ENCODE assay signal across 8 mouse cellular contexts in the genomic region with DNA sequence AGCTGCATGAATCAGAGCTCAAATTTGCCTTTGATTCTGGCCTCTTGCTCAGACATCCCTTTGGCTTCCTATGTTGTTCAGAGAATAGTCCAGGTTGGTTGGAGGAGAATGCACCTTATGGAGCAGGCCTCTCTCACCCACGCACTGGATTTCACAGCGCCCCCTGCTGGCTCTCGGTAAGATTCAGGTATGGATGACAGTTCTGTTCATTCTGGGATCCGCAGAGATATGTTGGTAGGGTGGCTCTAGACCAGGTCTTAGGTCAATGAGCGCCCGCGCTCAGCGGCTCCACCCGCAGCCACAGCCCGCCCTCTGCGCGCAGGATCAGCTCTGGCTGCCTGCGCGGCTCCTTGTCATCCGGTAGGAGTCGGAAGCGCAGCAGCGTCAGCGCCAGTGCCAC. TPM values are rescaled to one million over a fixed set of nuclear protein-coding genes. Genes with fewer than 3 reads are reported as not detected.
DNase-seq lines count a peak whose midpoint lies in the region; ATAC-seq lines count a peak whose summit lies in the region.

No protein-coding gene starts in this region.

- H3K4me3 ChIP-seq in forebrain, embryonic 15.5 days = peak overlapping the region; percentile 11; the same call in 1 of the 2 replicates
- H3K4me3 ChIP-seq in intestine, embryonic 15.5 days (replicated peaks) = no peak overlapping the region
- H3K4me3 ChIP-seq in liver, embryonic 11.5 days (ENCODE audit: low read depth, low read length) = no peak overlapping the region

- H3K27me3 ChIP-seq in forebrain, embryonic 15.5 days = no peaks in the 10 kb centered on the region
- H3K27me3 ChIP-seq in intestine, embryonic 15.5 days (replicated peaks) = no peaks in the 10 kb centered on the region
- peaks cover 4% of the 10 kb centered on the region; the same call in 1 of the 2 replicates for H3K27me3 ChIP-seq in liver, embryonic 11.5 days (replicated peaks; ENCODE audit: control insufficient read depth, insufficient read depth, low read length)

- DNase-seq in ovary, postnatal 36 days (ENCODE audit: low spot score) = peak; percentile 41
- no peak for DNase-seq in ovary, adult 18-20 months (ENCODE audit: low spot score)
- DNase-seq in cerebellum, adult 11 months = peak; percentile 39
- peak; percentile 46 for DNase-seq in liver, embryonic 11.5 days (ENCODE audit: low spot score)
- DNase-seq in testis, postnatal 14 days (ENCODE audit: low spot score) = peak; percentile 56

- H3K27ac ChIP-seq in forebrain, embryonic 15.5 days (replicated peaks) = no peak overlapping the region
- H3K27ac ChIP-seq in intestine, embryonic 15.5 days = no peak overlapping the region
- no peak overlapping the region for H3K27ac ChIP-seq in liver, embryonic 11.5 days (ENCODE audit: low read depth, low read length)

- no peaks in the 10 kb centered on the region for H3K36me3 ChIP-seq in forebrain, embryonic 15.5 days
- no peaks in the 10 kb centered on the region for H3K36me3 ChIP-seq in intestine, embryonic 15.5 days
- no peaks in the 10 kb centered on the region for H3K36me3 ChIP-seq in liver, embryonic 11.5 days (ENCODE audit: control insufficient read depth, insufficient read depth, low read length)

- no peaks in the 10 kb centered on the region for H3K4me1 ChIP-seq in forebrain, embryonic 15.5 days
- 0 out of 2 replicates have a peak, but pooled peaks cover 3% of the 10 kb centered on the region for H3K4me1 ChIP-seq in intestine, embryonic 15.5 days (replicated peaks)
- H3K4me1 ChIP-seq in liver, embryonic 11.5 days (replicated peaks; ENCODE audit: control insufficient read depth, insufficient read depth, low read length) = no peaks in the 10 kb centered on the region

- H3K4me2 ChIP-seq in forebrain, embryonic 15.5 days (replicated peaks) = peak overlapping the region; percentile 39
- H3K4me2 ChIP-seq in intestine, embryonic 15.5 days (replicated peaks) = peak overlapping the region; percentile 52
- H3K4me2 ChIP-seq in liver, embryonic 11.5 days = 0 out of 2 replicates have a peak overlapping the region, but pooled peaks have one; percentile 4

- ATAC-seq in forebrain, embryonic 15.5 days (replicated peaks) = no peak
- ATAC-seq in intestine, embryonic 15.5 days = peak; percentile 63
- peak; percentile 10; the same call in 1 of the 2 replicates for ATAC-seq in liver, embryonic 11.5 days (replicated peaks; ENCODE audit: low FRiP score)
- ATAC-seq in monocyte, adult 5-6 weeks (replicated peaks; ENCODE audit: insufficient number of reproducible peaks, low FRiP score, low TSS enrichment, poor library complexity, severe bottlenecking) = peak; percentile 59; the same call in 1 of the 2 replicates

- 17% methylated on average over 19 of the region's 19 CpGs for WGBS in forebrain, embryonic 15.5 days
- 8% methylated on average over 19 of the region's 19 CpGs for WGBS in intestine, embryonic 15.5 days
- WGBS in liver, embryonic 11.5 days = 10% methylated on average over 19 of the region's 19 CpGs

- H3K9me3 ChIP-seq in forebrain, embryonic 15.5 days = no peaks in the 10 kb centered on the region
- no peaks in the 10 kb centered on the region for H3K9me3 ChIP-seq in intestine, embryonic 15.5 days
- H3K9me3 ChIP-seq in liver, embryonic 11.5 days (ENCODE audit: control insufficient read depth, low read length) = no peaks in the 10 kb centered on the region

- peak overlapping the region; percentile 20; the same call in 1 of the 2 replicates for H3K9ac ChIP-seq in forebrain, embryonic 15.5 days (replicated peaks)
- H3K9ac ChIP-seq in intestine, embryonic 15.5 days = no peak overlapping the region
- H3K9ac ChIP-seq in liver, embryonic 11.5 days (ENCODE audit: low read depth, low read length) = no peak overlapping the region

RNA-seq across cellular contexts. Expression of a gene that starts 11.9 kb away (rescaled TPM):
- 0.10 TPM in 1 of 2 replicates, not detected in the other for polyA plus RNA-seq in forebrain, embryonic 15.5 days (2015; fragmentation: Nextera tagmentation; extraction: Ambion mirVana)
- 2.7 and 2.9 TPM in 2 replicates for polyA plus RNA-seq in intestine, embryonic 15.5 days (2015; fragmentation: Nextera tagmentation; extraction: Ambion mirVana)
- polyA plus RNA-seq in liver, embryonic 11.5 days (2014; fragmentation: Nextera tagmentation; extraction: Ambion mirVana) = not detected in 2 replicates
- total RNA-seq in monocyte, adult 5-6 weeks (2017) = not detected in 3 replicates

RNA-seq across cellular contexts. Expression of a gene that starts 13.8 kb away (rescaled TPM):
- 9.2 and 10.6 TPM in 2 replicates for polyA plus RNA-seq in forebrain, embryonic 15.5 days (2015; fragmentation: Nextera tagmentation; extraction: Ambion mirVana)
- polyA plus RNA-seq in intestine, embryonic 15.5 days (2015; fragmentation: Nextera tagmentation; extraction: Ambion mirVana) = 6.4 and 6.9 TPM in 2 replicates
- polyA plus RNA-seq in liver, embryonic 11.5 days (2014; fragmentation: Nextera tagmentation; extraction: Ambion mirVana) = 2.6 and 4.8 TPM in 2 replicates
- total RNA-seq in monocyte, adult 5-6 weeks (2017) = 6.6 to 8.9 TPM (median 8.6 TPM) in 3 replicates

RNA-seq across cellular contexts. Expression of a gene that starts 42.0 kb away (rescaled TPM):
- 7.0 and 7.9 TPM in 2 replicates for polyA plus RNA-seq in forebrain, embryonic 15.5 days (2015; fragmentation: Nextera tagmentation; extraction: Ambion mirVana)
- polyA plus RNA-seq in intestine, embryonic 15.5 days (2015; fragmentation: Nextera tagmentation; extraction: Ambion mirVana) = 21.1 and 22.4 TPM in 2 replicates
- 7.2 and 8.1 TPM in 2 replicates for polyA plus RNA-seq in liver, embryonic 11.5 days (2014; fragmentation: Nextera tagmentation; extraction: Ambion mirVana)
- total RNA-seq in monocyte, adult 5-6 weeks (2017) = 25.2 to 40.9 TPM (median 37.7 TPM) in 3 replicates
